Mouse (Mus musculus) liver, embryonic 16.5 days (tissue): Measurements from ENCODE around the gene Sesn3. TPM values are rescaled to one million over a fixed set of nuclear protein-coding genes. Genes with fewer than 3 reads are reported as not detected.

Source experiments
- ATAC-seq: fragments of 200-750 bp; cut with Nextera tagmentation; 2 replicates; pipeline ENCODE4 v1.8.0; 2017; ENCODE audit warnings: low read depth, mild to moderate bottlenecking, moderate number of reproducible peaks, moderate library complexity
- H3K27ac ChIP-seq: fragments of 300-500 bp; sonication (generic); 2 replicates; pipeline ENCODE4 v1.5.1; 2014; ENCODE audit warnings: mild to moderate bottlenecking, low read length
- H3K27me3 ChIP-seq: fragments of 300-500 bp; sonication (generic); 2 replicates; pipeline ENCODE4 v1.6.1; 2014; ENCODE audit warnings: low read depth, low read length, mixed read lengths; ENCODE audit not compliant: control insufficient read depth, insufficient read depth
- H3K36me3 ChIP-seq: fragments of 300-500 bp; sonication (generic); 2 replicates; pipeline ENCODE4 v1.6.1; 2014; ENCODE audit warnings: mild to moderate bottlenecking; ENCODE audit not compliant: control insufficient read depth, insufficient read depth
- H3K4me1 ChIP-seq: fragments of 300-500 bp; sonication (generic); 2 replicates; pipeline ENCODE4 v1.6.1; 2014; ENCODE audit warnings: low read depth, low read length, mixed read lengths; ENCODE audit not compliant: control insufficient read depth
- H3K4me2 ChIP-seq: fragments of 300-500 bp; sonication (generic); 2 replicates; pipeline ENCODE4 v1.6.1; 2014; ENCODE audit warnings: low read depth, low read length, mixed read lengths
- H3K4me3 ChIP-seq: fragments of 300-500 bp; sonication (generic); 2 replicates; pipeline ENCODE4 v1.5.1; 2014; ENCODE audit warnings: low read depth, mild to moderate bottlenecking, low read length
- H3K9ac ChIP-seq: fragments of 300-500 bp; sonication (generic); 2 replicates; pipeline ENCODE4 v1.6.1; 2014; ENCODE audit warnings: low read depth, low read length
- H3K9me3 ChIP-seq: fragments of 300-500 bp; sonication (generic); replicated peaks from 2 replicates; pipeline ENCODE4 v1.6.1; 2016; ENCODE audit warnings: low read length; ENCODE audit not compliant: control insufficient read depth
- WGBS: fragments of 180-500 bp; shearing (Covaris S2); extraction: QIAGEN DNeasy Blood & Tissue Kit; methylation state at CpG from one replicate; pipeline ENCODE4 v1.1.7; 2014; ENCODE audit not compliant: insufficient replicate concordance; 5-methylcytosine and 5-hydroxymethylcytosine counted together
- polyA plus RNA-seq: library from polyadenylated mRNA; unstranded; fragments of >200 nt; fragmentation: Nextera tagmentation; extraction: Ambion mirVana; gene quantifications from 2 replicates; pipeline ENCODE4 v1.2.1, GENCODE M21; 2015

Sesn3 gene
- polyA plus RNA-seq, 1 experiment from 2014 or later = 1.5 TPM

GRCm38 (mm10) chr9:14246016-14246799 is 28.7 kb upstream of the Sesn3 start:
- Histone ChIP-seq H3K27me3 (no peaks in the 10 kb centered on the region), H3K27ac (no peak overlapping the region), H3K4me2 (no peak overlapping the region), H3K36me3 (no peaks in the 10 kb centered on the region), H3K4me1 (no peaks in the 10 kb centered on the region), H3K9ac (no peak overlapping the region), H3K9me3 (no peaks in the 10 kb centered on the region), H3K4me3 (no peak overlapping the region)
- ATAC-seq = peak; percentile 43
- 35% methylated on average over 11 of the region's 11 CpGs for WGBS

DNA sequence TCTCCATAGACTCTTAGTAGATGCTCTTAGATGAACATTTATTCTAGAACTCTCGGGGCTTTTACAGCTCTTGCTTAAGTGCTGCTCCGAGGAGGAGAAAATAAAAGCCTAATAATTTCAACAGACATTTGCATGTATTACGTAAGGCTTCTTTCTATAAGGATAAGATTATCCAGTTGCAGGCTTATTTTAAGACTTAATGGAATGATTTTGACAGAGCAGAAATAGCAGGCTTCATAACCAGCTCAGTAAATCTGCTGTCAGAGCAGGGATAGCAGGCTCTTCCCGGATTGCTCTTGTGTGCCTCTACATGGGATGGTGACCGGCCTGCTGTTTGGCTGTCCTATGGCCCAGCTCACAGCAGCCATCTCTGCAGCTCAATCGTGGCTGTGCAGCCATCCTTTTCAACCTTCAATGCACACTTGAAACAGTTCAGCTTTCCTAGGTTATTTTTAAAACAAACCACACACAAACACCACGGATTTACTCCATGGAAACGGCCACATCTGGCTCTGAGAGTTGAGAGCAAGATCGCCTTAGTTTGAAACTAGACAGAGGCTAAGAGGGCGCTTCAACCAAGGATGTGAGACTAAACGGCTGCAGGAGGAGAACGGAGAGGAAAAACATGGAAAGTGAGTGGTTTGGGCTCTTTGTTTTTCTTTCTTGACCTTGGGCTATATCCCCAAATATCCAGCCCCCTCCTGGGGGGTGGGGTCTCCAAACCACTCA is 27.2 kb upstream of the Sesn3 start:
- Histone ChIP-seq H3K27me3 (no peaks in the 10 kb centered on the region), H3K27ac (no peak overlapping the region), H3K4me3 (no peak overlapping the region), H3K9ac (no peak overlapping the region), H3K9me3 (no peaks in the 10 kb centered on the region), H3K4me1 (no peaks in the 10 kb centered on the region), H3K4me2 (no peak overlapping the region), H3K36me3 (no peaks in the 10 kb centered on the region)
- ATAC-seq = no peak
- WGBS = 51% methylated on average over 12 of the region's 12 CpGs

DNA sequence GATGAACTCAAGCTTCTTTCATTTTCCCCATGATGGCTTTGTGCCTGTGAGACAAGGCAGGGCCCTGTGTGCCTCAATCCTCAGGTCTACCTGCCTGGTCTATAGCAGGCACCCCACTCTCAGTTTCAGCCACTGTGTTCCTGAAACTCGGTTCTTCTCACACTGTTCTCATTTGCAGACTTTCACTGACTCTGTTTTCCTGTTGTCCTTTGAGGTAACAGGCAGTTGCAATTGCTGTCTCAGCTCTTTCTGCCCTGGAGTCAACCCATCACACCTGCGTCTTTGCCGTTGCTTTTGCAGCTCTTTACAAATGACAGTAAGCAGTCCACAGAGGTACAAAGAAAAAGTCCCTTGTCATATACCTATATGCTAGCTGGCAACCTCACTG is 26.7 kb upstream of the Sesn3 start:
- no peak overlapping the region for H3K27ac ChIP-seq
- no peak for ATAC-seq
- H3K9me3 ChIP-seq = no peaks in the 10 kb centered on the region
- H3K4me1 ChIP-seq = no peaks in the 10 kb centered on the region
- no peaks in the 10 kb centered on the region for H3K36me3 ChIP-seq
- WGBS = 59% methylated on average over 3 of the region's 3 CpGs
- no peak overlapping the region for H3K4me3 ChIP-seq
- H3K27me3 ChIP-seq = no peaks in the 10 kb centered on the region
- no peak overlapping the region for H3K9ac ChIP-seq
- H3K4me2 ChIP-seq = no peak overlapping the region

DNA sequence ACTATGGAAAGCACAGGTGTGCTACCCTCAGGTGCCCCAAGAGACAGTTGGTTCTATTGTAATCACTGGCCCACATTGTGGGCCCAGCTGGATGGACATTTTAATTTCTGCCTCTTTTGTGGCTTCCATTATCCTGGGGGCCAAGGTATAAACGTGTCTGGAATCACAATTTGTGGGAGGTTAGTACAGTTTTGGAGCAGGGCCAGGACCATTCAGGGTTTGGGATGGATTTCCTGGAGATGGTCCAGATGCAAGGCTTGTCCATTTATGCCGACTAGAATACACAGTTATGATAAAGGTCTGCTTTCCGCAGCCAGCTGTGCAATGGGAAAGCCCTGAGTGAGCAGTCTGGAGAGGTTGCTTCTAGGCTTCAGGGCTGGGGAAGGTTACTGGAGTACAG is 13.7 kb upstream of the Sesn3 start:
- Histone ChIP-seq H3K9me3 (no peaks in the 10 kb centered on the region), H3K9ac (no peak overlapping the region), H3K4me2 (no peak overlapping the region), H3K4me3 (no peak overlapping the region), H3K36me3 (no peaks in the 10 kb centered on the region), H3K4me1 (no peaks in the 10 kb centered on the region), H3K27ac (no peak overlapping the region), H3K27me3 (no peaks in the 10 kb centered on the region)
- WGBS = 47% methylated on average over 3 of the region's 3 CpGs
- ATAC-seq = no peak

DNA sequence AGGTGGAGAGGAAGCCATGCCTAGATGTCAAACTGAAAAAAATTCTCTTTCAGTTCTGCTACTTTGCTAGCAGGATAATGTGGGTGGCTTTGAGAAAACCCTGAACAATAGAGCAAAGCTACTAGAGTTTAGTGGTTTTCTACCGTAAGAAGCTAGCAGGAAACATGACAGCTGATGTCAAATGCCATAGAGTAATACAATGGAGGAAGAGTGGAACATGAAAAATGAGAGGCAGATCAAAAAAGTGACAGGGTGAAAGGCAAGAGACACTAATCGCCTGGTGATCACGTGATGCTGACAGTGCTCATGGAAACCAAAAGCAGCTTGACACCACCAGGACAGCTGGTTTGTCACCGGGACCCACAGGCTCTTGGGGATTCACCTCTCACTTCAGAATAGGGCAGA is 12.3 kb upstream of the Sesn3 start:
- Histone ChIP-seq H3K27ac (no peak overlapping the region), H3K9me3 (no peaks in the 10 kb centered on the region), H3K27me3 (no peaks in the 10 kb centered on the region), H3K9ac (no peak overlapping the region), H3K4me2 (no peak overlapping the region), H3K4me3 (no peak overlapping the region), H3K4me1 (no peaks in the 10 kb centered on the region), H3K36me3 (no peaks in the 10 kb centered on the region)
- WGBS = 43% methylated on average over 4 of the region's 4 CpGs
- ATAC-seq = no peak

GRCm38 (mm10) chr9:14266470-14266869 is 8.4 kb upstream of the Sesn3 start:
- no peaks in the 10 kb centered on the region for H3K36me3 ChIP-seq
- no peak overlapping the region for H3K27ac ChIP-seq
- no peak overlapping the region for H3K9ac ChIP-seq
- ATAC-seq = no peak
- H3K4me1 ChIP-seq = no peaks in the 10 kb centered on the region
- H3K4me3 ChIP-seq = no peak overlapping the region
- H3K27me3 ChIP-seq = no peaks in the 10 kb centered on the region
- WGBS = 22% methylated on average over 2 of the region's 2 CpGs
- H3K4me2 ChIP-seq = no peak overlapping the region
- H3K9me3 ChIP-seq = no peaks in the 10 kb centered on the region

- Histone ChIP-seq H3K4me3 (no peak overlapping the region), H3K4me1 (no peaks in the 10 kb centered on the region), H3K36me3 (no peaks in the 10 kb centered on the region), H3K27me3 (no peaks in the 10 kb centered on the region), H3K4me2 (no peak overlapping the region), H3K27ac (no peak overlapping the region), H3K9me3 (no peaks in the 10 kb centered on the region), H3K9ac (no peak overlapping the region)
- no peak for ATAC-seq
- WGBS = 54% methylated on average over 2 of the region's 2 CpGs
These were observed 6.3 kb upstream of the Sesn3 start for GRCm38 (mm10) chr9:14268578-14268977.

DNA sequence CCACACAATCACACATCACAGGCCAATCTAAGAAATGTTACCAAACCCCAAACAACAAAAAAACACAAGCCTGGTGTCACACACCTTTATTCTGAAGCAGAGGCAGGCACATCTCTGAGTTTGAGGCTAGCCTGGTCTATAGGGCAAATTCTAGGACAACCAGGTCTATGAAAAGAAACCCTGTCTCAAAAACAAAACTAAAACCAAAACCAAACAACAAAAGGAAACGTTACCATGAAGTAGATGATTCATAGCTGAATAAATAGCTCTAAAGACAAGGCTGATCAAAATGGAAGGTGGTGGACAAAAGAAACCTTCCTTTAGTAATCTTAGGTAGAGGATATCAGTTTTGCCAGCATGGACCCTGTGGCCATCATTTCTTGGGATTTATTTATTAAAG is 1.9 kb upstream of the Sesn3 start:
- WGBS = 44% methylated on average over 1 of the region's 1 CpGs
- ATAC-seq = no peak
- H3K27me3 ChIP-seq = peaks cover 15% of the 10 kb centered on the region

GRCm38 (mm10) chr9:14274586-14274985 is 281 bp upstream of the Sesn3 start:
- H3K9me3 ChIP-seq = no peaks in the 10 kb centered on the region
- H3K27me3 ChIP-seq = peaks cover 15% of the 10 kb centered on the region
- H3K4me2 ChIP-seq = peak overlapping the region; percentile 88
- H3K27ac ChIP-seq = no peak overlapping the region
- WGBS = 37% methylated on average over 5 of the region's 5 CpGs
- peaks cover 10% of the 10 kb centered on the region for H3K4me1 ChIP-seq
- no peaks in the 10 kb centered on the region for H3K36me3 ChIP-seq
- ATAC-seq = no peak
- peak overlapping the region; percentile 70; the same call in 1 of the 2 replicates for H3K4me3 ChIP-seq
- no peak overlapping the region for H3K9ac ChIP-seq

More for the DNA sequence above, 1.9 kb upstream of the Sesn3 start:
- no peaks in the 10 kb centered on the region for H3K9me3 ChIP-seq
- no peaks in the 10 kb centered on the region for H3K36me3 ChIP-seq
- H3K9ac ChIP-seq = no peak overlapping the region
- H3K4me1 ChIP-seq = peaks cover 10% of the 10 kb centered on the region
- no peak overlapping the region for H3K4me2 ChIP-seq
- H3K27ac ChIP-seq = no peak overlapping the region
- no peak overlapping the region for H3K4me3 ChIP-seq
